Mouse (Mus musculus): ENCODE measurements around the gene Kat2b. TPM values are rescaled to one million over a fixed set of nuclear protein-coding genes. Genes with fewer than 3 reads are reported as not detected.

Gene Kat2b
- polyA plus RNA-seq, 1 experiment = 25.9 TPM

DNA sequence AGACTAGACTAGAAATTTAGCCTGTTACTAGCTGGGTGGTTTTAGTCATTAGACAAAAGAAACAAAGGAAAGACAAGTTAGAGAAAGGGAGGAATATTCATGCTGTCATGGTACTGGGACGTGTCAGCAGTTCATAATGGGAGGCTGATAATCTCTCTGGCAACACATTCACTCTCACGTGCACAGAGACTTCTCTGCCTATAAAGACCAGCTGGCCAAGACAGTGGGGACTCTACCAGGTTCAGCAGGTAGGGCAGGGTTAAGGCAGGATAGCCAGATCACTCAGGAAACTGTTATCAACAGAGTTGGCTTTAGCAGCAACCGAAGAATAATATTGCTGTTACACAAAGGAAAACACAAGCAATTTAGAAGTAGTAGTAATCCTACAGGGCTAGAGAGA is 9.2 kb upstream of the Kat2b start:
- no peak for TF ChIP-seq CTCF (IDR thresholded peaks at IDR 0.05; ENCODE audit: low read depth, low read length)
- no peak for TF ChIP-seq POLR2A (IDR thresholded peaks at IDR 0.05; ENCODE audit: insufficient read depth, low read length)
- TF ChIP-seq EP300 (IDR thresholded peaks at IDR 0.05; ENCODE audit: insufficient read depth, low read depth, low read length) = no peak
- H3K27ac ChIP-seq (ENCODE audit: insufficient read depth, low read length) = peak overlapping the region; percentile 39
- H3K9ac ChIP-seq (ENCODE audit: low read depth, poor library complexity, severe bottlenecking) = no peak overlapping the region
- peaks cover 4% of the 10 kb centered on the region for H3K4me1 ChIP-seq (ENCODE audit: control insufficient read depth, insufficient read depth, low read length)
- no peaks in the 10 kb centered on the region for H3K36me3 ChIP-seq (ENCODE audit: control insufficient read depth, insufficient read depth, low read length, poor library complexity, severe bottlenecking)
- H3K9me3 ChIP-seq (replicated peaks; ENCODE audit: control insufficient read depth, insufficient read depth, low read length, poor library complexity, severe bottlenecking) = no peaks in the 10 kb centered on the region
- no peaks in the 10 kb centered on the region for H3K27me3 ChIP-seq (ENCODE audit: control insufficient read depth, insufficient read depth, low read length, poor library complexity, severe bottlenecking)
- no peak overlapping the region for H3K4me3 ChIP-seq (ENCODE audit: low read depth, low read length)

DNA sequence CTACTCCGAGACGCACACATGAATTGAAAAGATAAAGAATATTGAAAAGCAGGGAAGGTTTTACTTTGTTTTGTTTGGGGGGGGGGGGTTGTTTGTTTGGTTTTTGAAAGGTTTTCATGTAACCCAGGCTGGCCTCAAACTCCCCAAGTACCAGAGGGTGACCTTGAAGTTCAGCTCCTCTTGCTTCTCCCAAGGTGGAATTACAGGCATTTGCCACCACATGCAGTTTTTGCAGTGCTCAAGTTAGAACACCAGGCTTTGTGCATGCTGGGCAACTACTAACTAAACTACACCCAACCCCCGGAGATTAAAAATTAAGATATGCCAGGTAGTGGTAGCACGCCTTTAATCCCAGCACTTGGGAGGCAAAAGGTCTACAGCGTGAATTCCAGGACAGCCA is 7.0 kb upstream of the Kat2b start:
- no peaks in the 10 kb centered on the region for H3K36me3 ChIP-seq (ENCODE audit: control insufficient read depth, insufficient read depth, low read length, poor library complexity, severe bottlenecking)
- peak overlapping the region; percentile 82 for H3K9ac ChIP-seq (ENCODE audit: low read depth, poor library complexity, severe bottlenecking)
- H3K4me1 ChIP-seq (ENCODE audit: control insufficient read depth, insufficient read depth, low read length) = peaks cover 4% of the 10 kb centered on the region
- H3K27me3 ChIP-seq (ENCODE audit: control insufficient read depth, insufficient read depth, low read length, poor library complexity, severe bottlenecking) = no peaks in the 10 kb centered on the region
- H3K4me3 ChIP-seq (ENCODE audit: low read depth, low read length) = no peak overlapping the region
- no peaks in the 10 kb centered on the region for H3K9me3 ChIP-seq (replicated peaks; ENCODE audit: control insufficient read depth, insufficient read depth, low read length, poor library complexity, severe bottlenecking)
- TF ChIP-seq CTCF (IDR thresholded peaks at IDR 0.05; ENCODE audit: low read depth, low read length) (no peak), POLR2A (IDR thresholded peaks at IDR 0.05; ENCODE audit: insufficient read depth, low read length) (no peak), EP300 (IDR thresholded peaks at IDR 0.05; ENCODE audit: insufficient read depth, low read depth, low read length) (no peak)
- H3K27ac ChIP-seq (ENCODE audit: insufficient read depth, low read length) = peak overlapping the region; percentile 83

DNA sequence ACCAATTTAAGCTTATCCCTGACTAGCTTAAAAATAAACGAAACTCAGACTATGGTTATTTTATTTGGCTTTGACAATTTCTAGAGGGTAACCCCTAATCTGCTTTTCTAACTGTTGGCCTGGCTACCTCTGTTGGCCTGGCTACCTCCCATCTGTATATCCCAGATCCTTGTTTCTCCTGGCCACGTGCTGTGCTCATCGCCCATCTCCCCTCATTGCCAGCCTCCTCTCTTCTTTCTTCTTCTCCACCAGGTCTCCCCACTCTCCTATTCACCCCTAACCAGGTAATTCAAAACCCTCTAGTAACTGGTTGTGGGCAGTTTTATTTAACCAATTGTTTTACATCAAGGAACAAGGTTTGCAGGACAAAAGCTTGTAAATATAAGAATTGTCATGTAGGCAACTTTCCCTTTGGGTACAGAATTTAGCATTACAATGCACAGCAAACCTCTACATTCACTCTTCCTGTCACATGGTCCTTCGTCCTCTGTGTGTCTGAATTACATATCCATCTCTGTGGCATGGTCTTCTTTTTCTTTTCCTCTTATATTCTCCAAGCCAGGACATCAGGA is 5.1 kb upstream of the Kat2b start:
- Histone ChIP-seq H3K4me1 (ENCODE audit: control insufficient read depth, insufficient read depth, low read length) (peaks cover 2% of the 10 kb centered on the region), H3K27me3 (ENCODE audit: control insufficient read depth, insufficient read depth, low read length, poor library complexity, severe bottlenecking) (no peaks in the 10 kb centered on the region), H3K9ac (ENCODE audit: low read depth, poor library complexity, severe bottlenecking) (peak overlapping the region; percentile 70), H3K36me3 (ENCODE audit: control insufficient read depth, insufficient read depth, low read length, poor library complexity, severe bottlenecking) (no peaks in the 10 kb centered on the region), H3K27ac (ENCODE audit: insufficient read depth, low read length) (peak overlapping the region; percentile 98), H3K4me3 (ENCODE audit: low read depth, low read length) (no peak overlapping the region), H3K9me3 (replicated peaks; ENCODE audit: control insufficient read depth, insufficient read depth, low read length, poor library complexity, severe bottlenecking) (no peaks in the 10 kb centered on the region)
- TF ChIP-seq EP300 (IDR thresholded peaks at IDR 0.05; ENCODE audit: insufficient read depth, low read depth, low read length) (peak; percentile 90), POLR2A (IDR thresholded peaks at IDR 0.05; ENCODE audit: insufficient read depth, low read length) (no peak)

DNA sequence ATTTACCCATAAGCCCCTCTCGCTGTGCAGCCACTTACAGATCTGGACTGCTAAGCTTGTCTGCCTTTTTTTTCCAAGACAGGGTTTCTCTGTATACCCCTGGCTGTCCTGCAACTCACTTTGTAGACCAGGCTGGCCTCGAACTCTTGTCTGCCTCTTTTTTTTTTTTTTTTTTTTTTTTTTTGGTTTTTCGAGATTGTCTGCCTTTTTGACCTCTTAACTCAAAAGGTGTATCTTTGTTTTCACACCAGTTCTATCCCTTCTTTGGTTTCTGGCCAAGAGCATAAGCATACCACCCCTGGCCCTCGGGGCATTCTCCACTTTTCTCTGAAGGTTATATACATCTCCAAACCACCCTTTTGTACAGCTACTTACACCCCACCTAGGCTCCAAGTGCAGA is 1.8 kb upstream of the Kat2b start:
- H3K4me3 ChIP-seq (ENCODE audit: low read depth, low read length) = no peak overlapping the region
- H3K4me1 ChIP-seq (ENCODE audit: control insufficient read depth, insufficient read depth, low read length) = peaks cover 1% of the 10 kb centered on the region
- H3K9me3 ChIP-seq (replicated peaks; ENCODE audit: control insufficient read depth, insufficient read depth, low read length, poor library complexity, severe bottlenecking) = no peaks in the 10 kb centered on the region
- TF ChIP-seq POLR2A (IDR thresholded peaks at IDR 0.05; ENCODE audit: insufficient read depth, low read length) (no peak), EP300 (IDR thresholded peaks at IDR 0.05; ENCODE audit: insufficient read depth, low read depth, low read length) (no peak), CTCF (IDR thresholded peaks at IDR 0.05; ENCODE audit: low read depth, low read length) (no peak)
- H3K27ac ChIP-seq (ENCODE audit: insufficient read depth, low read length) = peak overlapping the region; percentile 96
- no peak overlapping the region for H3K9ac ChIP-seq (ENCODE audit: low read depth, poor library complexity, severe bottlenecking)
- H3K36me3 ChIP-seq (ENCODE audit: control insufficient read depth, insufficient read depth, low read length, poor library complexity, severe bottlenecking) = no peaks in the 10 kb centered on the region
- no peaks in the 10 kb centered on the region for H3K27me3 ChIP-seq (ENCODE audit: control insufficient read depth, insufficient read depth, low read length, poor library complexity, severe bottlenecking)

DNA sequence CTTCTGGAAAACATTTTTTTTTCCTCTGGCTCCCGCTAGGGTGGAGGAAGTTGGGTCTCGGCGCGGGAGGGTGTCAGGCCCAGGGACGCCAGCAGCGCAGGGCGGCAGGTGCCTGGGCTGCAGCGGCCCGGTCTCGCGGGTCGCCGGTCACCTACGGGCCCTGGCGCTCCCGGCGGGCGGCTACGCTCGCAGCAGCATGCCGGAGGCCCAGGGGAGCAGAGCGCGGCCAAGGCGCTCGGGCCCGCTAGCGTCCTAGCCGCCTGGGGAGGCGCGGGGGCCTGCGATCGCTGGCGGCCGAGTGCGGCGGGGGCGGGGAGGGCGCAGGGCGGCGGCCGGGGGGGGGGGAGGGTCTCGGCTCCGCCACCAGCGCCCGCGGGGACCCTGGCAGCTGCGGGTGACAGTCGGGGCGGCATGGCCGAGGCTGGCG is 271 bp downstream of the Kat2b start:
- no peaks in the 10 kb centered on the region for H3K9me3 ChIP-seq (replicated peaks; ENCODE audit: control insufficient read depth, insufficient read depth, low read length, poor library complexity, severe bottlenecking)
- no peak for TF ChIP-seq CTCF (IDR thresholded peaks at IDR 0.05; ENCODE audit: low read depth, low read length)
- no peak for TF ChIP-seq EP300 (IDR thresholded peaks at IDR 0.05; ENCODE audit: insufficient read depth, low read depth, low read length)
- TF ChIP-seq POLR2A (IDR thresholded peaks at IDR 0.05; ENCODE audit: insufficient read depth, low read length) = no peak
- peak overlapping the region; percentile 96; the same call in 1 of the 2 replicates for H3K27ac ChIP-seq (ENCODE audit: insufficient read depth, low read length)
- peaks cover 1% of the 10 kb centered on the region for H3K4me1 ChIP-seq (ENCODE audit: control insufficient read depth, insufficient read depth, low read length)
- no peaks in the 10 kb centered on the region for H3K27me3 ChIP-seq (ENCODE audit: control insufficient read depth, insufficient read depth, low read length, poor library complexity, severe bottlenecking)
- H3K9ac ChIP-seq (ENCODE audit: low read depth, poor library complexity, severe bottlenecking) = peak overlapping the region; percentile 98
- H3K36me3 ChIP-seq (ENCODE audit: control insufficient read depth, insufficient read depth, low read length, poor library complexity, severe bottlenecking) = no peaks in the 10 kb centered on the region
- H3K4me3 ChIP-seq (ENCODE audit: low read depth, low read length) = peak overlapping the region; percentile 98

DNA sequence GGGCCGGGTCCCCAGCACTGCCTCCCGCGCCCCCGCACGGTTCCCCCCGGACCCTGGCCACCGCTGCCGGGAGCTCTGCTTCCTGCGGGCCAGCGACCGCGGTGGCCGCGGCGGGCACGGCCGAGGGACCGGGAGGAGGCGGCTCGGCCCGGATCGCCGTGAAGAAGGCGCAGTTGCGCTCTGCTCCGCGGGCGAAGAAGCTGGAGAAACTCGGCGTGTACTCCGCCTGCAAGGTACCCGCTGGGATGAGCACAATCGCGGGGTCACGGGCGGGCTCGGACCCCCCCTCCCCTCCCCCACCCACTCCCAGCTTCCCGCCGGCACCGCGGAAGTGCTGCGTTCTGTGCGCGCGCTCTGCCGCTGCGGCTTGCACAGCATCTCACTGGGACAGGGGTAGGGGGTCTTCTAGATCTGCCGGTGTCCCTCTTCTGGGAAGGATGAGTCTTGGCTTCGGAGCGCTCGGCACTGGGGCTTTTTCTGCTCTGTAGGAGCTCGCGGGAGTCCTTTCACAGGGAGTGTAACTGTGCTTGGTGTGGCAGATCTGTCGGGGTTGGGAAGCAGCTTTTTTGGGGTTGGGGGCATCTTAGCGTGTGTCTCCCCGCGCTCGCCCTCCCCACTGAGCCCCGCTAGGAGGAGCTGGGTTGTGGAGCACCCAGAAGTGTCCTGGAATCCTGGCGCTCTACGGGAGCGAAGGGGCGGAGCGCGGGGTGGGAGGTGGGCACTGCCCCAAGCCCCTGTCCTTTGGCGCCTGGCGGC is 863 bp downstream of the Kat2b start:
- TF ChIP-seq CTCF (IDR thresholded peaks at IDR 0.05; ENCODE audit: low read depth, low read length) (no peak), POLR2A (IDR thresholded peaks at IDR 0.05; ENCODE audit: insufficient read depth, low read length) (no peak), EP300 (IDR thresholded peaks at IDR 0.05; ENCODE audit: insufficient read depth, low read depth, low read length) (no peak)
- H3K4me1 ChIP-seq (ENCODE audit: control insufficient read depth, insufficient read depth, low read length) = peaks cover 3% of the 10 kb centered on the region
- no peaks in the 10 kb centered on the region for H3K9me3 ChIP-seq (replicated peaks; ENCODE audit: control insufficient read depth, insufficient read depth, low read length, poor library complexity, severe bottlenecking)
- no peaks in the 10 kb centered on the region for H3K36me3 ChIP-seq (ENCODE audit: control insufficient read depth, insufficient read depth, low read length, poor library complexity, severe bottlenecking)
- H3K27me3 ChIP-seq (ENCODE audit: control insufficient read depth, insufficient read depth, low read length, poor library complexity, severe bottlenecking) = no peaks in the 10 kb centered on the region
- H3K4me3 ChIP-seq (ENCODE audit: low read depth, low read length) = peak overlapping the region; percentile 98
- H3K27ac ChIP-seq (ENCODE audit: insufficient read depth, low read length) = peak overlapping the region; percentile 81
- peak overlapping the region; percentile 98 for H3K9ac ChIP-seq (ENCODE audit: low read depth, poor library complexity, severe bottlenecking)

Data from ES-Bruce4 (cell line).